Mouse (Mus musculus) limb, embryonic 14.5 days (tissue): ENCODE data around the gene Txn2. TPM values are rescaled to one million over a fixed set of nuclear protein-coding genes. Genes with fewer than 3 reads are reported as not detected.

Experiments
- ATAC-seq: fragments of 200-750 bp; cut with Nextera tagmentation; 2 replicates; pipeline ENCODE4 v1.8.0; 2017; ENCODE audit warnings: low read depth, moderate number of reproducible peaks, moderate TSS enrichment; ENCODE audit not compliant: low FRiP score
- DNase-seq: peaks from one replicate; pipeline ENCODE4 v3.0.0-alpha.2; 2015; ENCODE audit warnings: low spot score
- H3K27ac ChIP-seq: fragments of 300-500 bp; sonication (generic); replicated peaks from 2 replicates; pipeline ENCODE4 v1.5.1; 2014; ENCODE audit warnings: low read depth, mild to moderate bottlenecking, low read length, moderate library complexity, mixed read lengths
- H3K27me3 ChIP-seq: fragments of 300-500 bp; sonication (generic); 2 replicates; pipeline ENCODE4 v1.6.1; 2014; ENCODE audit warnings: low read length, mixed read lengths; ENCODE audit not compliant: control insufficient read depth, insufficient read depth
- H3K36me3 ChIP-seq: fragments of 300-500 bp; sonication (generic); 2 replicates; pipeline ENCODE4 v1.6.1; 2014; ENCODE audit warnings: mild to moderate bottlenecking, low read length, moderate library complexity, mixed read lengths; ENCODE audit not compliant: control insufficient read depth, insufficient read depth
- H3K4me1 ChIP-seq: fragments of 300-500 bp; sonication (generic); 2 replicates; pipeline ENCODE4 v1.6.1; 2014; ENCODE audit warnings: antibody characterized with exemption, low read length, mixed read lengths; ENCODE audit not compliant: control insufficient read depth, insufficient read depth
- H3K4me2 ChIP-seq: fragments of 300-500 bp; sonication (generic); replicated peaks from 2 replicates; pipeline ENCODE4 v1.6.1; 2014; ENCODE audit warnings: low read depth, mild to moderate bottlenecking, low read length, moderate library complexity; ENCODE audit not compliant: severe bottlenecking
- H3K4me3 ChIP-seq: fragments of 300-500 bp; sonication (generic); replicated peaks from 2 replicates; pipeline ENCODE4 v1.5.1; 2014; ENCODE audit warnings: low read length
- H3K9ac ChIP-seq: fragments of 300-500 bp; sonication (generic); 2 replicates; pipeline ENCODE4 v1.6.1; 2014; ENCODE audit warnings: mild to moderate bottlenecking, low read depth, low read length, moderate library complexity; ENCODE audit not compliant: severe bottlenecking
- H3K9me3 ChIP-seq: fragments of 300-500 bp; sonication (generic); 2 replicates; pipeline ENCODE4 v1.6.1; 2016; ENCODE audit warnings: low read length; ENCODE audit not compliant: control insufficient read depth
- POLR2A ChIP-seq: fragments of 200-500 bp; IDR thresholded peaks from 2 replicates; pipeline ENCODE4 v1.8.0; 2012; ENCODE audit warnings: inconsistent platforms, mild to moderate bottlenecking, moderate library complexity, borderline replicate concordance; ENCODE audit not compliant: insufficient read depth, insufficient read length; ENCODE audit errors: extremely low read depth
- WGBS: fragments of 180-500 bp; shearing (Covaris S2); extraction: QIAGEN DNeasy Blood & Tissue Kit; methylation state at CpG from one replicate; pipeline ENCODE4 v1.1.7; 2014; 5-methylcytosine and 5-hydroxymethylcytosine counted together
- polyA plus RNA-seq, 2 experiments: library from polyadenylated mRNA; depleted of rRNA in 1 of 2; stranded (reverse) in 1 of 2; unstranded in 1 of 2; fragments of >200 nt; fragmentation: Nextera tagmentation in 1 of 2; extraction: Ambion mirVana in 1 of 2; gene quantifications; 2 replicates each; pipeline versions ENCODE4 v1.2.1 to v1.2.3; 2012 to 2014

The Txn2 gene
- polyA plus RNA-seq, 2 experiments, result 183 to 266 TPM

GRCm38 (mm10) chr15:77969940-77970469, 41.2 kb upstream of the Txn2 start:
- ATAC-seq (0 out of 2 replicates have a peak, but pooled peaks have one; percentile 3), DNase-seq (no peak)
- no peak for TF ChIP-seq POLR2A
- Histone ChIP-seq H3K36me3 (peaks cover 38% of the 10 kb centered on the region), H3K4me1 (peaks cover 8% of the 10 kb centered on the region), H3K9ac (peak overlapping the region; percentile 82), H3K4me3 (peak overlapping the region; percentile 64), H3K27me3 (no peaks in the 10 kb centered on the region), H3K9me3 (no peaks in the 10 kb centered on the region), H3K4me2 (peak overlapping the region; percentile 74), H3K27ac (peak overlapping the region; percentile 99)
- 1% methylated on average over 15 of the region's 15 CpGs for WGBS

- Histone ChIP-seq H3K9me3 (no peaks in the 10 kb centered on the region), H3K9ac (no peak overlapping the region), H3K4me1 (peaks cover 8% of the 10 kb centered on the region), H3K36me3 (peaks cover 86% of the 10 kb centered on the region), H3K4me2 (no peak overlapping the region), H3K27ac (no peak overlapping the region), H3K27me3 (no peaks in the 10 kb centered on the region), H3K4me3 (no peak overlapping the region)
- DNase-seq (no peak), ATAC-seq (no peak)
- WGBS, result 83% methylated on average over 9 of the region's 9 CpGs
- no peak for TF ChIP-seq POLR2A
Observed at GRCm38 (mm10) chr15:77965117-77965528, 36.3 kb upstream of the Txn2 start.

GRCm38 (mm10) chr15:77962447-77962846, 33.6 kb upstream of the Txn2 start:
- Histone ChIP-seq H3K4me2 (no peak overlapping the region), H3K27ac (no peak overlapping the region), H3K4me1 (no peaks in the 10 kb centered on the region), H3K4me3 (no peak overlapping the region), H3K9me3 (no peaks in the 10 kb centered on the region), H3K36me3 (peaks cover 90% of the 10 kb centered on the region), H3K9ac (no peak overlapping the region), H3K27me3 (no peaks in the 10 kb centered on the region)
- DNase-seq, result no peak
- no peak for TF ChIP-seq POLR2A
- no peak for ATAC-seq
- 89% methylated on average over 5 of the region's 5 CpGs for WGBS

GRCm38 (mm10) chr15:77960693-77961092, 31.9 kb upstream of the Txn2 start:
- H3K27me3 ChIP-seq, result peaks cover 3% of the 10 kb centered on the region; the same call in 1 of the 2 replicates
- H3K36me3 ChIP-seq, result peaks cover 72% of the 10 kb centered on the region
- no peaks in the 10 kb centered on the region for H3K9me3 ChIP-seq
- no peak overlapping the region for H3K27ac ChIP-seq
- H3K9ac ChIP-seq, result no peak overlapping the region
- 90% methylated on average over 6 of the region's 6 CpGs for WGBS
- DNase-seq (no peak), ATAC-seq (no peak)
- H3K4me2 ChIP-seq, result no peak overlapping the region
- 0 out of 2 replicates have a peak, but pooled peaks cover 5% of the 10 kb centered on the region for H3K4me1 ChIP-seq
- no peak overlapping the region for H3K4me3 ChIP-seq
- no peak for TF ChIP-seq POLR2A

- ATAC-seq, result no peak
- Histone ChIP-seq H3K27ac (no peak overlapping the region), H3K4me1 (0 out of 2 replicates have a peak, but pooled peaks cover 9% of the 10 kb centered on the region), H3K9me3 (no peaks in the 10 kb centered on the region), H3K27me3 (peaks cover 3% of the 10 kb centered on the region; the same call in 1 of the 2 replicates), H3K4me3 (no peak overlapping the region), H3K9ac (no peak overlapping the region), H3K4me2 (no peak overlapping the region), H3K36me3 (peaks cover 47% of the 10 kb centered on the region)
- no peak for TF ChIP-seq POLR2A
- DNase-seq, result no peak
- WGBS, result 47% methylated on average over 3 of the region's 3 CpGs
Observed at GRCm38 (mm10) chr15:77958071-77958470, 29.3 kb upstream of the Txn2 start.

GRCm38 (mm10) chr15:77957625-77958024, 28.8 kb upstream of the Txn2 start:
- no peak overlapping the region for H3K4me2 ChIP-seq
- WGBS, result 36% methylated on average over 5 of the region's 5 CpGs
- no peak for TF ChIP-seq POLR2A
- peaks cover 3% of the 10 kb centered on the region; the same call in 1 of the 2 replicates for H3K27me3 ChIP-seq
- ATAC-seq, result no peak
- 0 out of 2 replicates have a peak, but pooled peaks cover 9% of the 10 kb centered on the region for H3K4me1 ChIP-seq
- H3K36me3 ChIP-seq, result peaks cover 42% of the 10 kb centered on the region
- no peak overlapping the region for H3K4me3 ChIP-seq
- H3K27ac ChIP-seq, result no peak overlapping the region
- no peaks in the 10 kb centered on the region for H3K9me3 ChIP-seq
- H3K9ac ChIP-seq, result no peak overlapping the region
- no peak for DNase-seq
